Comparison of ENCODE assay signal across 10 mouse cellular contexts in the genomic region with DNA sequence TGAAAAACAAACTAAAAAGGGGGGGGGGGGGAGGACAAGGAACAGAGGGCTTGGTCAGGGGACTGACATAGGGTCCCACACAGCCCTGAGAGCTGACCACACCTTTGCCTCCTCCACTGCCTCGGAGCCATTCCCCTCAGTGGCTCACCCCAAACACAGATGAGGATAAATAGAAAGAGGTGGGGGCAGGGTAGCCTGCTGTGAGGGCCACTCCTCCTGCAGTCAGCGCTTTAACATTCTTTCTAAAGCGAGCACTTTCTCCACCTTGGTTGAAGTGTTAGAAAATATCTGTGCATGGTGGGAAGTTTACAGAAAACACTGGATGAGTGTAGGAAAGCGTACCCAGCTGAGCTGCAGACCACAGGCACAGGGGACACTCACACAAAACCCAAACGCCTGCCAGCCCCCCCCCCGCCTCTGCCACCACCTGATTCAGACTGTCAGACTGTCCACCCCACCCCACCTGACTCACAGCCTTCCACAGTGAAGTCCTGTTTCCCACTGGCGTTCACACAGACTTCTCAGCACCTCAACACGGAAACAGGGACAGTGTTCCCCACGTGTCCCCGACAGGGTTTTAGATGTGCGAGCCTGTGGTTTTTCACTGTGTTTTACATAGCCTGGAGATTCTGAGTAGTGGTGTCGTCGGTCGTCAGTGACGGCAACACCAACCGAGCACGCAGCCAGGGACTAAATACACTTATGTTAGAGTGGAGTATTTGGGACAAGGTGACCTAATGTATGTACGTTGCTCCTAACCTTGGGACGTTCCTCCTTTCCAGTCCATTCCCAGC. TPM values are rescaled to one million over a fixed set of nuclear protein-coding genes. Genes with fewer than 3 reads are reported as not detected.
A peak's percentile ranks its signal among the peaks of the same experiment; 100 is the strongest.
DNase-seq lines count a peak whose midpoint lies in the region; ATAC-seq lines count a peak whose summit lies in the region.
"Had no signal": no experiment of that assay in that cellular context is flagged by ENCODE, and none has a peak within 500 bp of the region (broad histone marks: within the 10 kb centered on the region; RNA-seq: fewer than 3 reads in every experiment).

No protein-coding gene starts in this region.

- no peak for ATAC-seq in kidney, embryonic 15.5 days (replicated peaks; ENCODE audit: low FRiP score)
- ATAC-seq in midbrain, embryonic 15.5 days (replicated peaks) = no peak

- H3K9ac ChIP-seq in kidney, embryonic 15.5 days = no peak overlapping the region
- no peak overlapping the region; the same call in 1 of the 2 replicates for H3K9ac ChIP-seq in midbrain, embryonic 15.5 days

- H3K4me1 ChIP-seq in kidney, embryonic 15.5 days = peaks cover 29% of the 10 kb centered on the region
- peaks cover 37% of the 10 kb centered on the region for H3K4me1 ChIP-seq in embryonic facial prominence, embryonic 10.5 days
- peaks cover 28% of the 10 kb centered on the region for H3K4me1 ChIP-seq in hindbrain, embryonic 10.5 days (replicated peaks)
- peaks cover 18% of the 10 kb centered on the region for H3K4me1 ChIP-seq in midbrain, embryonic 15.5 days

- no peak overlapping the region for H3K27ac ChIP-seq in kidney, embryonic 15.5 days
- H3K27ac ChIP-seq in embryonic facial prominence, embryonic 10.5 days (replicated peaks) = no peak overlapping the region
- H3K27ac ChIP-seq in hindbrain, embryonic 10.5 days = no peak overlapping the region
- no peak overlapping the region for H3K27ac ChIP-seq in midbrain, embryonic 15.5 days

- H3K36me3 ChIP-seq in kidney, embryonic 15.5 days = peaks cover 14% of the 10 kb centered on the region
- H3K36me3 ChIP-seq in embryonic facial prominence, embryonic 10.5 days (replicated peaks) = peaks cover 43% of the 10 kb centered on the region
- peaks cover 41% of the 10 kb centered on the region for H3K36me3 ChIP-seq in hindbrain, embryonic 10.5 days
- H3K36me3 ChIP-seq in midbrain, embryonic 15.5 days (replicated peaks) = 0 out of 2 replicates have a peak, but pooled peaks cover 3% of the 10 kb centered on the region

- H3K4me2 ChIP-seq in kidney, embryonic 15.5 days = peak overlapping the region; percentile 99
- peak overlapping the region; percentile 93 for H3K4me2 ChIP-seq in midbrain, embryonic 15.5 days

- peaks cover 7% of the 10 kb centered on the region; the same call in 1 of the 2 replicates for H3K27me3 ChIP-seq in kidney, embryonic 15.5 days
- peaks cover 36% of the 10 kb centered on the region for H3K27me3 ChIP-seq in embryonic facial prominence, embryonic 10.5 days (replicated peaks; ENCODE audit: low read depth, poor library complexity, severe bottlenecking)
- peaks cover 14% of the 10 kb centered on the region for H3K27me3 ChIP-seq in hindbrain, embryonic 10.5 days (ENCODE audit: insufficient read depth, poor library complexity, severe bottlenecking)
- H3K27me3 ChIP-seq in midbrain, embryonic 15.5 days (replicated peaks) = no peaks in the 10 kb centered on the region

- H3K9me3 ChIP-seq in kidney, embryonic 15.5 days (replicated peaks) = no peaks in the 10 kb centered on the region
- no peaks in the 10 kb centered on the region for H3K9me3 ChIP-seq in embryonic facial prominence, embryonic 10.5 days
- no peaks in the 10 kb centered on the region for H3K9me3 ChIP-seq in hindbrain, embryonic 10.5 days
- H3K9me3 ChIP-seq in midbrain, embryonic 15.5 days = no peaks in the 10 kb centered on the region

- DNase-seq in kidney, postnatal 10 days = no peak
- no peak for DNase-seq in embryonic facial prominence, embryonic 10.5 days (ENCODE audit: low spot score)
- DNase-seq in hindbrain, embryonic 10.5 days (ENCODE audit: low spot score) = no peak
- DNase-seq in right cerebral cortex, adult 18-20 months = no peak
- no peak for DNase-seq in retina, postnatal 1 day
- DNase-seq in cerebellum, adult 9-11 months = no peak
- DNase-seq: thymus, adult 2 months had no signal

- H3K4me3 ChIP-seq in kidney, embryonic 15.5 days (replicated peaks) = no peak overlapping the region
- H3K4me3 ChIP-seq in embryonic facial prominence, embryonic 10.5 days = peak overlapping the region; percentile 78
- H3K4me3 ChIP-seq in hindbrain, embryonic 10.5 days = peak overlapping the region; percentile 70
- no peak overlapping the region for H3K4me3 ChIP-seq in midbrain, embryonic 15.5 days

- 67% methylated on average over 19 of the region's 19 CpGs for WGBS in kidney, embryonic 15.5 days
- 64% methylated on average over 19 of the region's 19 CpGs for WGBS in embryonic facial prominence, embryonic 10.5 days
- 64% methylated on average over 19 of the region's 19 CpGs for WGBS in hindbrain, embryonic 10.5 days
- WGBS in midbrain, embryonic 15.5 days = 67% methylated on average over 19 of the region's 19 CpGs

RNA-seq across cellular contexts. Expression of gene Clba1, which starts 1.6 kb away (rescaled TPM):
- polyA plus RNA-seq in kidney, embryonic 15.5 days (2015; fragmentation: Nextera tagmentation; extraction: Ambion mirVana) = 11.2 and 11.9 TPM in 2 replicates
- 9.3 and 10.1 TPM in 2 replicates for polyA plus RNA-seq in embryonic facial prominence, embryonic 10.5 days (2016; fragmentation: Nextera tagmentation; extraction: Ambion mirVana)
- 15.5 and 17.2 TPM in 2 replicates for polyA plus RNA-seq in hindbrain, embryonic 10.5 days (2016; fragmentation: Nextera tagmentation; extraction: Ambion mirVana)
- 24.4 and 25.1 TPM in 2 replicates for polyA plus RNA-seq in midbrain, embryonic 15.5 days (2015; fragmentation: Nextera tagmentation; extraction: Ambion mirVana)

RNA-seq across cellular contexts. Expression of gene Ahnak2, which starts 7.8 kb away (rescaled TPM):
- 1.0 and 1.8 TPM in 2 replicates for polyA plus RNA-seq in kidney, embryonic 15.5 days (2015; fragmentation: Nextera tagmentation; extraction: Ambion mirVana)
- 0.04 and 0.20 TPM in 2 replicates for polyA plus RNA-seq in embryonic facial prominence, embryonic 10.5 days (2016; fragmentation: Nextera tagmentation; extraction: Ambion mirVana)
- 0.16 and 0.37 TPM in 2 replicates for polyA plus RNA-seq in hindbrain, embryonic 10.5 days (2016; fragmentation: Nextera tagmentation; extraction: Ambion mirVana)
- polyA plus RNA-seq in midbrain, embryonic 15.5 days (2015; fragmentation: Nextera tagmentation; extraction: Ambion mirVana) = 1.1 and 1.3 TPM in 2 replicates

RNA-seq across cellular contexts. Expression of gene Cdca4, which starts 18.9 kb away (rescaled TPM):
- 113 and 122 TPM in 2 replicates for polyA plus RNA-seq in kidney, embryonic 15.5 days (2015; fragmentation: Nextera tagmentation; extraction: Ambion mirVana)
- polyA plus RNA-seq in embryonic facial prominence, embryonic 10.5 days (2016; fragmentation: Nextera tagmentation; extraction: Ambion mirVana) = 180 and 183 TPM in 2 replicates
- polyA plus RNA-seq in hindbrain, embryonic 10.5 days (2016; fragmentation: Nextera tagmentation; extraction: Ambion mirVana) = 176 and 179 TPM in 2 replicates
- 44.1 and 50.1 TPM in 2 replicates for polyA plus RNA-seq in midbrain, embryonic 15.5 days (2015; fragmentation: Nextera tagmentation; extraction: Ambion mirVana)

RNA-seq across cellular contexts. Expression of gene Pld4, which starts 49.8 kb away (rescaled TPM):
- polyA plus RNA-seq in kidney, embryonic 15.5 days (2015; fragmentation: Nextera tagmentation; extraction: Ambion mirVana) = 7.9 and 10.4 TPM in 2 replicates
- 3.9 and 4.6 TPM in 2 replicates for polyA plus RNA-seq in embryonic facial prominence, embryonic 10.5 days (2016; fragmentation: Nextera tagmentation; extraction: Ambion mirVana)
- 5.2 and 5.7 TPM in 2 replicates for polyA plus RNA-seq in hindbrain, embryonic 10.5 days (2016; fragmentation: Nextera tagmentation; extraction: Ambion mirVana)
- 7.3 and 8.6 TPM in 2 replicates for polyA plus RNA-seq in midbrain, embryonic 15.5 days (2015; fragmentation: Nextera tagmentation; extraction: Ambion mirVana)

RNA-seq across cellular contexts. Expression of gene Gpr132, which starts 57.7 kb away (rescaled TPM):
- polyA plus RNA-seq in kidney, embryonic 15.5 days (2015; fragmentation: Nextera tagmentation; extraction: Ambion mirVana) = 0.12 and 0.14 TPM in 2 replicates
- polyA plus RNA-seq in embryonic facial prominence, embryonic 10.5 days (2016; fragmentation: Nextera tagmentation; extraction: Ambion mirVana) = 0.30 TPM in 1 of 2 replicates, not detected in the other
- 0.06 and 0.08 TPM in 2 replicates for polyA plus RNA-seq in hindbrain, embryonic 10.5 days (2016; fragmentation: Nextera tagmentation; extraction: Ambion mirVana)
- 0.06 and 0.11 TPM in 2 replicates for polyA plus RNA-seq in midbrain, embryonic 15.5 days (2015; fragmentation: Nextera tagmentation; extraction: Ambion mirVana)
- polyA plus RNA-seq: limb, embryonic 11.5 days had no signal

Comparison
In these comparisons a context has a peak if more than half of its experiments do, and no peak if none do; other contexts are left out.
1. H3K4me3 ChIP-seq: peak in embryonic facial prominence, embryonic 10.5 days (single experiment) and hindbrain, embryonic 10.5 days (single experiment); none in kidney, embryonic 15.5 days (single experiment) and midbrain, embryonic 15.5 days (single experiment).